Mouse (Mus musculus): Measurements from ENCODE around the gene Hrc.

DNA sequence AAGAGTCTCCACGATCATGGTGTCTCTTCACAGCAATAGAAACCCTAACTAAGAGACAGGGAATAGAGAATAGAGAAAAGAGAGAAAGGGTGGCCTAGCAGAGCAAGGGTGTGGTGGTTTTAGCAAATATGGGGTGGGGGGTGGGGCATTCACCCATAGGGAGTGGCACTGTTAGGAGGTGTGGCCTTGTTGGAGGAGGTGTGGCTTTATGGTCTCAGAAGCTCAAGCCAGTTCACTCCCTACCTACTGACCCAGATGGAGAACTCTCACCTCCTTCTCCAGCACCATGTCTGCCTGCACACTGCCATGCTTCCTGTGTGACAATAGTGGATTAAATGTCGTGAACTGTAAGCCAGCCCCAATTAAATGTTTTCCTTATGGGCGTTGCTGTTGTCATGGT lies 37.5 kb upstream of the Hrc start:
- no peak for TF ChIP-seq CTCF (IDR thresholded peaks at IDR 0.05; ENCODE audit: borderline replicate concordance, insufficient read depth, low read length)
- TF ChIP-seq POLR2A (IDR thresholded peaks at IDR 0.05; ENCODE audit: low read depth, low read length) = no peak

All from embryonic fibroblast, embryonic 13.5 days (primary cell).